Mouse (Mus musculus): Measurements from ENCODE around the gene Ints7.

The Ints7 gene

DNA sequence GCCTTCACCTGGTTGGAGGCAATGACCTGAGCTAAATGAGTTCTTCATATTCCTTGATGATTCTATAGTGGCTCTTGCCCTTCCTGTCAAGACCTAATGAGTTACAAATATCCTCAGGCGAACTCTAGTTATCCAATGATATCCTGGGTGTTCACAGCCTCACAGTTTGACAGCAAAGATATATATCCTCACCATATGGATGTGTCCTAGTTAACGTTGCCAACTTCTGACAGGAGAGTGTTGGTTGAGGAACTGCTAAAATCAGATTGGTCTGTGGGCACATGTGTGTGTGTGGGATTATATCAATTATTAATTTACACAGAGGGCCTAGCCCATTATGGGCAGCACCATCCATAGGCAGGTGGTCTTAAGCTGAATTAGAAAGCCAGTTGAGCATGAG is 63.0 kb downstream of the Ints7 start:
- DNase-seq: no peak

GRCm38 (mm10) chr1:191639200-191639807 is 63.9 kb downstream of the Ints7 start:
- no peak for DNase-seq

DNA sequence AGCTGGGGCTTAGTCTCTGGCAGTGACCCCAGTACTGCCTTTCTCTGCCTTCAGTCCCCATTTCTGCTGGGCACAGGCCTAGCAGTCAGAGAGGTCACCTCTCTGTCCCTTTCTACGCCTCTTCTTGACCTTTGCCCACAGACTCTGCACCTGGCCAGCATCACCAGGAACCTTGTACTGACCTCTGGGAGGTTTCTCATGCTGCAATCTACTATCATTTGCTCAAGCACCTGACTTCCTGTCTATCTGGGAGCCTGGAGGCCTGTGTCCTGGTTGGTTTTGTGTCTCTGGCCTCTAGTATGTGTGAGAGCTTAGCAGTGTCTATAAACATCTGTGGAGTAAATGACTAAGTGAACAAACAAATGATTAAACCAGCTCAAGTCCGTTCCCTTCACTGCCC is 64.7 kb downstream of the Ints7 start:
- no peak for DNase-seq

- no peak for DNase-seq
These were observed 65.4 kb downstream of the Ints7 start for GRCm38 (mm10) chr1:191640848-191641247.

DNA sequence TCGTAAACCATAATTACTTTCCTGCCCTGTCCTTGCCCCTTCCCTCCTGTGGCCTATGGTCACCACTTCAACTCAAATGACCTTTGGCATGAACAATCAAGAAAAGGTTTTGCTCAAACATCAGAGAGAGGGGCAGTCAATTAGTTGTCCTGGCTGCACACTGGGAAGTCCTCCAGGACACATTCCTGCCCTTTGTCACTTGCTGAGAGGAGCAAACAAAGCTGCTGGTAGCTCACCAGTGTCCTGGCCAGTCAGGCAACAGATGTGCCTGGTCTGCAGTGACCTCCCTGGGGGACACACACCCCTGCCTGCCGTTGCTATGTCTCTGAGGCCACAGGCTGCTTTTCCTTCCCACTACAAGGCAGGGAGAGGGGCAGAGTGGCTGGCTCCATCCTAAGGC is 66.0 kb downstream of the Ints7 start:
- DNase-seq: no peak

GRCm38 (mm10) chr1:191642903-191643302 is 67.5 kb downstream of the Ints7 start:
- no peak for DNase-seq

- no peak for DNase-seq
These were observed 70.5 kb downstream of the Ints7 start for GRCm38 (mm10) chr1:191645921-191646320.

- no peak for DNase-seq
These were observed 72.2 kb downstream of the Ints7 start for GRCm38 (mm10) chr1:191647590-191647989.

- DNase-seq: no peak
These were observed 84.0 kb downstream of the Ints7 start for GRCm38 (mm10) chr1:191659441-191659840.

GRCm38 (mm10) chr1:191661019-191661796 is 85.8 kb downstream of the Ints7 start:
- DNase-seq: no peak

DNA sequence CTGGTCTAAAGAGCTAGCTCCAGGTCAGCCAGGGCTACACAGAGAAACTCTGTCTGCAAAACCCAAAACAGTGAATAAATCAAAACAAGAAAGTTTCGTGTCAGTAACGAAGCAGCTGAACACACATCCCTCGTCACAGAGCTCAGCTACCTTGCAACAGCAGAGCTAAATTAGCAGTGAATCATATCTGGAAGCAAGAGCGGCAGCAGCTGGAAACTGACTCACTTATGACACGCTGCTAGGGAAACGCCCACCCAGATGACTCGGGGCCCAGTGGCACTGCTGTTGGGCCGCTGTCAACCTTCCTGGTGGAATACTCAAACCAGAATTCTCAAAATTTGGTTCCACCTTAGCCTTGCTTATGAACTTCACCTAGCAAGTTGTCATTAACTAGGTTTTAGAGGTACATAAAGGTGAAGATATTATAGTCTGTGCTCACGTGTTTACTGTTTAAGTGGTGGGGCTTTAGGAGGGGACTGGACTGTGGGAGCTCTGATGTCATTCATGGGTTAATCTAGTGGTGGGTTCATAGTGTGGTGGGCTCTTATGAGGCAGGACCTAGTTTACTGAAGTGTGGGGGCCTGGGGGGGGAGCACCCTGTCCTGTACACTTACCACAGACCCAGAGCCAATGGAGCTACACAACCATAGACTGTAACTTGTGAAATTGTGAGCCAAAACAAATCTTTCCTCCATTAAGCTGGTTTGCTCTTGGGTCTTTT is 86.9 kb downstream of the Ints7 start:
- peak; percentile 18 for DNase-seq

DNA sequence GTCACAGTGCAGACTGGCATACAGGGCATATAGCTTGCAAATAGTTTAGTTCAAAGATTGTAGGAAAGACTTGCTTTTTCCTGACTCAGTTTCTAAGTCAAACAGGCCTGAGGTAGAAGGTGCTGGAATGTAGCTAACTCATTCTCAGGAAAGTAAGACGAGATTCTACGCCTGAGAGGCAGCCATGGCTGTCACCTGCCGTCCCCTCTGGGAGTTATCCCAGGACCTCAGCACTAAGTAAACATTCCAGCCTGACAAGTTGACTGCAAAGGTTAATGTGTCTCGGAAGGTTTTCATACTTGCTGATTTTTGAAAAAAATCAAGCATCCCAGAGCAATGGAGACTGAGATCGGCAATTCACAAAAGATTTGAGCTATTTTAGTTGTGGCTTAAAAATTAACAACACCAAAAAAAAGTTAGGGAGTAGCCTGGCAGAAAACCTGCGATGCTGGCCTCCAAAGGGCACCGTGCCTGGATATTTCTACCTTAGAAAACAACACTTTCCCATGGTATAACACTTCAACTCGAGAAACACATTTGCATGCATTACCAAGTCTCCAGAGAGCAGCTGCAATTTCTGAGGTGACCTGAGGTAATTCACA is 87.6 kb downstream of the Ints7 start:
- DNase-seq: no peak

- DNase-seq: no peak
These were observed 88.2 kb downstream of the Ints7 start for GRCm38 (mm10) chr1:191663603-191664002.

DNA sequence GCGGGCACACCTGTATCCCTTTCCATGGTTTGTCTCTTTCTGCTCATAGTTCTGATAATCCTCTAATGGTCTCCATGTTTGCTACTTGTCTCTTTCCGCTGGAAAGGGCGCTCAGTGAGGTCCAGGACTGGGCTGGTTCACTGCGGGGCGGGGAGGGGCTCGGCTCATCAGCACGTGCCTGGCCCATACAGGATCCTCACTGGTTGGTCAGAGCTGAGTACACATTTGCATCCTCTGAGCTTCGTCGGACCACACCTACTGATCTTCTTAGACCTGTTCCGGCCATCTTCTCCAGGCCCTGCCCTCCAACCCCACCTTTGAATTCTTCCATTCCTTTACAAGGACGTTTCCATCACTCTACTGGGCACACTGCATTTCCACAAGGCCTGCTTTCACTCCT is 90.9 kb downstream of the Ints7 start:
- no peak for DNase-seq

GRCm38 (mm10) chr1:191668030-191668429 is 92.6 kb downstream of the Ints7 start:
- DNase-seq: no peak

Measured in right cerebral cortex, postnatal 14 days (tissue).